Mouse (Mus musculus) heart, embryonic 12.5 days (tissue): ENCODE results near the gene BC016579. TPM values are rescaled to one million over a fixed set of nuclear protein-coding genes. Genes with fewer than 3 reads are reported as not detected.
A peak's percentile ranks its signal among the peaks of the same experiment; 100 is the strongest.

Experiments
- ATAC-seq: fragments of 200-750 bp; cut with Nextera tagmentation; 2 replicates; pipeline ENCODE4 v1.8.0; 2017; ENCODE audit warnings: moderate TSS enrichment, moderate library complexity; ENCODE audit not compliant: insufficient number of reproducible peaks, low FRiP score
- H3K27ac ChIP-seq: fragments of 300-500 bp; sonication (generic); 2 replicates; pipeline ENCODE4 v1.5.1; 2016; ENCODE audit warnings: mild to moderate bottlenecking, moderate library complexity; ENCODE audit not compliant: poor library complexity, severe bottlenecking
- H3K27me3 ChIP-seq: fragments of 300-500 bp; sonication (generic); replicated peaks from 2 replicates; pipeline ENCODE4 v1.6.1; 2016; ENCODE audit warnings: mild to moderate bottlenecking, moderate library complexity
- H3K36me3 ChIP-seq: fragments of 300-500 bp; sonication (generic); 2 replicates; pipeline ENCODE4 v1.6.1; 2016; ENCODE audit warnings: mild to moderate bottlenecking, moderate library complexity
- H3K4me1 ChIP-seq: fragments of 300-500 bp; sonication (generic); replicated peaks from 2 replicates; pipeline ENCODE4 v1.6.1; 2016; ENCODE audit warnings: mild to moderate bottlenecking
- H3K4me2 ChIP-seq: fragments of 300-500 bp; sonication (generic); 2 replicates; pipeline ENCODE4 v1.6.1; 2016; ENCODE audit warnings: mild to moderate bottlenecking, moderate library complexity
- H3K4me3 ChIP-seq: fragments of 300-500 bp; sonication (generic); 2 replicates; pipeline ENCODE4 v1.5.1; 2016; ENCODE audit warnings: mild to moderate bottlenecking
- H3K9ac ChIP-seq: fragments of 300-500 bp; sonication (generic); 2 replicates; pipeline ENCODE4 v1.6.1; 2016; ENCODE audit warnings: mild to moderate bottlenecking, moderate library complexity
- H3K9me3 ChIP-seq: fragments of 300-500 bp; sonication (generic); replicated peaks from 2 replicates; pipeline ENCODE4 v1.6.1; 2016; ENCODE audit warnings: mild to moderate bottlenecking, moderate library complexity
- WGBS: fragments of 180-500 bp; shearing (Covaris S2); methylation state at CpG from one replicate; pipeline ENCODE4 v1.1.7; 2016; 5-methylcytosine and 5-hydroxymethylcytosine counted together
- polyA plus RNA-seq: library from polyadenylated mRNA; unstranded; fragments of >200 nt; fragmentation: Nextera tagmentation; extraction: Ambion mirVana; gene quantifications from 2 replicates; pipeline ENCODE4 v1.2.1, GENCODE M21; 2016

BC016579 gene
- polyA plus RNA-seq, 1 experiment from 2014 or later = 0.31 TPM

DNA sequence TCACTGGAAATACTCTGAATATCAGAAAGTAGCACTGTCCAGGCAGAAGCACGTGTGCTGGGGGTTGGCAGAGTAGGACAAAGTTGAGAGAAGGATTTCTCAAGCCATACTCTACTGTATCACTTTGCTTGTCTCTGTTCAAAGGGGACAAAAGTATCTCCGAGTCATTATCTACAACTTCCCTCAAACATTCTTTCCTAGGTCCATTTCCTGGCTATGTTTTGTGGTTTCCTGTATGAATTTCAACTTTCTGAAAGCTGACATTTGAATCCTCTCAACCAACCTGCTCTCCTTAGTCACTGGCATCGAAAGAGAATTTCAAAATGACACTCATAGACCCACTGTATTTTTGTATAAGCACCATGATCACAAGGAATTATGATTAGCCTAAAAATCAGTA, 14.3 kb upstream of the BC016579 start:
- no peaks in the 10 kb centered on the region for H3K4me1 ChIP-seq
- no peaks in the 10 kb centered on the region for H3K27me3 ChIP-seq
- no peak overlapping the region for H3K4me2 ChIP-seq
- H3K9ac ChIP-seq = no peak overlapping the region
- no peak overlapping the region for H3K4me3 ChIP-seq
- H3K9me3 ChIP-seq = no peaks in the 10 kb centered on the region
- H3K27ac ChIP-seq = no peak overlapping the region
- no peaks in the 10 kb centered on the region for H3K36me3 ChIP-seq
- WGBS = 45% methylated on average over 3 of the region's 3 CpGs
- ATAC-seq = no peak

DNA sequence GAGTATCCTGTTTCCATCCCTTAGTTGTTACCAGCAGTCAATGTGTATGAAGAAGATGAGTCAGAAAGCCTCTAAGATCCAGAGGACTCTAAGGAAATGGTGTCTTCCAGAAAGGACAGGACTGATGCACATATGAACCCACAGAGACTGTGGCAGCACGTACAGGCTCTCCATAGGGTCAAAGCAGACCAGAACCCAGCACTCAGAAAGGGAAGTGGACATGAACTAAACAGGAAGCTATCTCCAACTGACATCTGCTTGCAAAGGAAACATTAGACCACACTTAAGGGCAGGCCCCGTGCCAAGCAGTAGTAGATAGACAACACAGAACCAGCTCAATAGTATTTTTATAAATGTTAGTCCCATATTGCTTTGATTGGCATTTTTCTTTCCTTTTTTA, 12.3 kb upstream of the BC016579 start:
- WGBS = 51% methylated on average over 2 of the region's 2 CpGs
- ATAC-seq = no peak
- H3K27me3 ChIP-seq = no peaks in the 10 kb centered on the region
- no peaks in the 10 kb centered on the region for H3K9me3 ChIP-seq
- no peaks in the 10 kb centered on the region for H3K4me1 ChIP-seq
- no peak overlapping the region for H3K4me3 ChIP-seq
- no peak overlapping the region for H3K4me2 ChIP-seq
- no peak overlapping the region for H3K9ac ChIP-seq
- no peaks in the 10 kb centered on the region for H3K36me3 ChIP-seq
- no peak overlapping the region for H3K27ac ChIP-seq

DNA sequence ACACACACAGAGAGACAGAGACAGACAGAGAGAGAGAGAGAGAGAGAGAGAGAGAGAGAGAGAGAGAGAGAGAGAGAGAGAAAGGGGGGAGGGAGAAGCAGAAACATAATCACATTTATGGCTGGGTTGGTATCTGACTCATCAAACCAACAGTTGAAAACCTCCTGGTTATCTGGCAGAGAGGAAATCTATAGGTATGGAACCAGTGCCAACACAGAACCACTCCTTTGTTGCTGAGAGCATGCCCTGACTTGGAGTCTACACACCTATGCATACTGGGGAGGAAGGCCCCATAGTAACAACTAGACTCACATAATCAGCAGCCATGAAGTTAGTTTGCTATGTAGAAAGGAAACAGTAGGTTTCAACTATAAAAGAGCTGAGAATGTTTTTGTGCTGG, 8.5 kb upstream of the BC016579 start:
- ATAC-seq = no peak
- H3K9me3 ChIP-seq = no peaks in the 10 kb centered on the region
- no peaks in the 10 kb centered on the region for H3K27me3 ChIP-seq
- H3K27ac ChIP-seq = no peak overlapping the region
- H3K4me2 ChIP-seq = no peak overlapping the region
- H3K9ac ChIP-seq = no peak overlapping the region
- H3K4me1 ChIP-seq = no peaks in the 10 kb centered on the region
- no peak overlapping the region for H3K4me3 ChIP-seq
- H3K36me3 ChIP-seq = no peaks in the 10 kb centered on the region

DNA sequence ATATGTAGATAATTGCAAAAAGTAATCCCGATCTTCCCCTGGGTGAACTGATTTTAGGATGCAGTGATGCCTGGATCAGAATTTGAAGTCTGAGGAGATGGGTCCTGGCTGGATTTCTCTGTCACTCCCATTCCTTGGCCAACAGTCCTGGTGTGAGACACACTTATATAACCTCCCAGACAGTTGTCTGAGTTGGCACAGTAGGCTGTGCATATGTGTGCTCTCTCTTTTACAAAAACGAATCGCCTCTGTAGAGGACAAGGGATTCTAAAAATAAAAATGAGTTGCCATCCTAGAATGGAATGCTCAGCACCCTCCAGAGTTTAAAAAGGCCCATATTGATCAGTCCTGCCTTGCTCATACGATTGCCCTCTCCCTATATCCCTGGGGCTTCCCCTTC, 5.7 kb upstream of the BC016579 start:
- Histone ChIP-seq H3K4me2 (no peak overlapping the region), H3K36me3 (no peaks in the 10 kb centered on the region), H3K27ac (no peak overlapping the region), H3K9me3 (no peaks in the 10 kb centered on the region), H3K4me3 (no peak overlapping the region), H3K4me1 (no peaks in the 10 kb centered on the region), H3K9ac (no peak overlapping the region), H3K27me3 (no peaks in the 10 kb centered on the region)
- no peak for ATAC-seq
- 73% methylated on average over 4 of the region's 4 CpGs for WGBS

DNA sequence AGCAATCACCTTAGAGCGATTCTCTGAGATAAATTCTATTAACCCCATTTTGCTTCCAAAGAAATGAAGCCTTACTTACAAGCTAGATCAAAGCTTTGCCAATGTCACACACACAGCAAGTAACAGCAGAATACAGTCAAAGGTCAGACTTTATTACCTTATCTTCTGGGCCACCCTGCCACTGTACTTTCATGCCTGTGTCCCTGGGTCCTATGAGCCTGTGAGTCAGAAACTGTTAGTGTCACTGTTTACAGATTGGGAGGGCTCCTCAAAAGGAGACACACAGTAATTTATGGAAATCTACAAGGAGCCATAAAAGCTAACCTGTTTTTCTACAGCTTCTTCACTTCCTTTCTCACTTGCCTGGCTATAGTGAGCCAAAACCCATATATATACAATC, 4.4 kb upstream of the BC016579 start:
- Histone ChIP-seq H3K36me3 (no peaks in the 10 kb centered on the region), H3K9me3 (no peaks in the 10 kb centered on the region), H3K27ac (no peak overlapping the region), H3K9ac (no peak overlapping the region), H3K27me3 (0 out of 2 replicates have a peak, but pooled peaks cover 4% of the 10 kb centered on the region), H3K4me3 (no peak overlapping the region), H3K4me2 (no peak overlapping the region), H3K4me1 (peaks cover 10% of the 10 kb centered on the region)
- ATAC-seq = no peak
- 83% methylated on average over 1 of the region's 1 CpGs for WGBS

DNA sequence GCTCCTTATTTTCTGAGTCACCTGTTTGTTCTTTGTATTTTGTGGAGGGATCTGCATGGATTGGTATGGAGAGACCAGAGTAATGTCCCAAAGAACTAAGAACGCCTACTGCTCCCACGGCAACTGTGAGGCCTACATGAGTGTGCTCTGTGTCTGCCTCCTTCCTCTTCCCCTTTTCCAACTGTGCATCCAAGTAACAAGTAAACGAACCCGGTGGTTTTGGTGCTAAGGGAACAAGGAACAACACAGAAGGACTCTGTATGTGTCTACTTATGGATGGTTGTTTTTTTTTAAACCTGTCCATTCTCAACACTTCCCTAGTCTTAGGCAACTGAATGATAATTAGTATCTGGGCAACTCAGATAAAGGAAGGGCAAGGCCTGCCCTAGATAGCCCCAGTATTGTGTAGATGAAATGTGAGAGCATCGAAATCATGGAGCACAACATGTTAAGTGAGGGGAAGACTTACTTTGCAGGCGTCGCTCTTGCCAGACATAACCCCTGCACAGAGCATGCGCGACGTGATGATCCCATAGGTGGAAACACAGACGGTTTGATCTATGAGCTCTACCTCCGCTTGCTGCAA, 3.8 kb upstream of the BC016579 start:
- H3K9ac ChIP-seq = no peak overlapping the region
- H3K4me3 ChIP-seq = no peak overlapping the region
- ATAC-seq = no peak
- H3K9me3 ChIP-seq = no peaks in the 10 kb centered on the region
- no peak overlapping the region for H3K27ac ChIP-seq
- 85% methylated on average over 12 of the region's 12 CpGs for WGBS
- no peak overlapping the region for H3K4me2 ChIP-seq
- peaks cover 16% of the 10 kb centered on the region for H3K4me1 ChIP-seq
- H3K27me3 ChIP-seq = 0 out of 2 replicates have a peak, but pooled peaks cover 4% of the 10 kb centered on the region
- no peaks in the 10 kb centered on the region for H3K36me3 ChIP-seq

DNA sequence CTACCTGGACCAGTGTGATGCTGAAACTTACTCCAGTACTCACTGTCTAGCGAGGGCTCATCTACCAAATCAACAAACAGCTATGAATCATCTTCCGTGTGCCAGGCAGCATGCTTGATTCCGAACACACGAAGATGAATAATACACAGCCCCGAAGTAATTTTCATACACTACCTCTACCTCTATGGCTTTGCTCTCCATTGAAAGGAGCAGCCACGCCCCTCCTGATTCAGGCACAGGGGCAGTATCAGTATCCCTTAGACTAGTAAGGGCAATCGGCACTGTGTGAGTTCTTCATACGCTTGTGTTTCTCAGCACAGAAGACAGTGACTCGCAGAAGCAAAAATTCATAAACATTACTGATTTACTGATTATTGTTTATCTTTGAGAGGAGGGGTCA, 597 bp upstream of the BC016579 start:
- Histone ChIP-seq H3K27ac (no peak overlapping the region), H3K9me3 (no peaks in the 10 kb centered on the region), H3K4me3 (peak overlapping the region; percentile 47; the same call in 1 of the 2 replicates), H3K4me1 (peaks cover 16% of the 10 kb centered on the region), H3K4me2 (peak overlapping the region; percentile 95), H3K27me3 (0 out of 2 replicates have a peak, but pooled peaks cover 4% of the 10 kb centered on the region), H3K9ac (no peak overlapping the region; the same call in 1 of the 2 replicates), H3K36me3 (no peaks in the 10 kb centered on the region)
- 68% methylated on average over 9 of the region's 9 CpGs for WGBS
- no peak for ATAC-seq

DNA sequence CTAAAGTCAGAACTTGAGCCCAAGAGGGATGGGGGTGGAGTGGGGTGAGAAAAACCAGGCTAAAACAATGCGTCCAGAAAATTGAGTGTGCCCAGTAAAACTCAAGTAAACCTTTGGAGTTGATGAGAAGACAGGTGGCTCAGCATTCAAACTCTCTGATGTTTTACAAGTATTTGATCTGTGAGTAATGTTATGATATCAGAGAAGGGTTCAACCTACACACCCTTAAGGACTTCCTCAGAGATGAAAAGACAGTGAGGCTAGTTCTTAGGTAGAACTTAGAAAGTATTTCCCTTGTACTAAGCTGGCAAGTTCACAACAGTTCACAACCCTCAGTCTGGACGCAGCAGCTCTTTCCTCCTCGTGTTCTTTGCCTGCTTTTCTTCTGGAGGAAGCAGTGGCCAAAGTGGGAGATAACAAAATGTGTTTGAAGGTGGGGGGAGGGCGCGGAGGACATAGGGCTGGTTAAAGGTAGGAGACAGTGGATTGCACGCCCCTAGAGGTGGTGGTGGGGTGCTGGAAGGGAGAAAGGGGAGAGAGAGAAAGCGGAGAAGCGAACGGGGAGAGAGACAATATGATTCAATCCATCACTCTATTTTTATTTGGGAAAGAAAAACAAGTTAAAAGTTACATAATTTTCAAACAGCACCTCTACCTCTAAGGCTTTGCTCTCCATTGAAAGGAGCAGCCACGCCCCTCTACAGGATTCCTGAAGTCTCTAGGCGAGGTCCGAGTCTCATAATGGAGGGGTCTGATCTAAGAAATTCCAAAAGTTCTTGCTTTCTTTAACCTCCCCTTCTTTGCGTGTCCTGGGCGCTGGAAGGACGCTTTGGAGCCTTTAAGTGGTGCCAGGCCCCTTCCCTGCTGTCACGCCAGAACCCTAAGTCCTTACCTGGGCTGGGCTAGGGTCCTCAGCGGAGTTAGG, 597 bp downstream of the BC016579 start:
- Histone ChIP-seq H3K36me3 (no peaks in the 10 kb centered on the region), H3K9me3 (no peaks in the 10 kb centered on the region), H3K27ac (no peak overlapping the region), H3K4me3 (peak overlapping the region; percentile 47), H3K9ac (peak overlapping the region; percentile 61; the same call in 1 of the 2 replicates), H3K27me3 (0 out of 2 replicates have a peak, but pooled peaks cover 4% of the 10 kb centered on the region), H3K4me1 (peaks cover 16% of the 10 kb centered on the region), H3K4me2 (peak overlapping the region; percentile 95)
- WGBS = 6% methylated on average over 17 of the region's 17 CpGs
- no peak for ATAC-seq

DNA sequence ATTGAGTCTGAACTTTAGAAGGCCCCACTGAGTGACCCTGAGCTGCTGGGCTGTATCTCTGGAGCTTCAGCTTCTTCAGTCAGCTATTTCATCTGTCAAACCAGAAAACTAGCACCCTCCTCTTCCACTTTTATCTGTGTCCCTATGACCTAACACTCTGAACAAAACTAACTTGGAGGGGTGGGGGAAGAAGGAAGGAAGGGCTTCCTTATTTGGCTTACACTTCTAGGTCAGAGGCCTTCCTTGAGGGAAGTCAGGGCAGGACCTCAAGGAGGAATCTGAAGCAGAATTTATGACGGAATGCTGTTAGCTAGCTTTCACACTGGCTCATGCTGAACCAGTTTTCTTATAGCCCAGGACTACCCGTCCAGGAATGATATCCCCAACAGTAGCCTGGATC, 2.4 kb downstream of the BC016579 start:
- peaks cover 16% of the 10 kb centered on the region for H3K4me1 ChIP-seq
- no peak overlapping the region for H3K27ac ChIP-seq
- H3K9me3 ChIP-seq = no peaks in the 10 kb centered on the region
- WGBS = 41% methylated on average over 2 of the region's 2 CpGs
- H3K36me3 ChIP-seq = no peaks in the 10 kb centered on the region
- no peak overlapping the region for H3K9ac ChIP-seq
- 0 out of 2 replicates have a peak, but pooled peaks cover 4% of the 10 kb centered on the region for H3K27me3 ChIP-seq
- ATAC-seq = 0 out of 2 replicates have a peak, but pooled peaks have one; percentile 25
- no peak overlapping the region for H3K4me2 ChIP-seq
- no peak overlapping the region for H3K4me3 ChIP-seq

DNA sequence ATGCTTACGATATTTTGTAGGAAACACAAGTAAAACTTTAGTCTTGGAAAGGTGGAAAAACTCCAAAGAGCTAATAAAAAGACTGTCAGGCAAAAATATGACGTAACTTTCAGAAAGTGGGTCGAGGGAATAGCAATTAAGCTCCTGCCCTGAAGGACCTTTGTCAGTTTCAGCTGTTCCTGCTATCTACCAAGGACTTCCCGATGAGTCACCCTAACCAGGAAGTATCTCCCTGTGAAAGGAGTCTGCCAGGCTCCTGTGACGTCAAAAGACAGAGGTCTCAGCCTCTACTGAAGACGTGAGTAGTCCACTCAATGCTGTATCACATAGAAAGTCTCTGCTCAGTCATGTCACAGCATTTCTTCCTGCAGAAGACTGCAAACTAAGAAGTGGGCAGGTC, 9.5 kb downstream of the BC016579 start:
- ATAC-seq = peak; percentile 48; the same call in 1 of the 2 replicates
- no peak overlapping the region for H3K4me3 ChIP-seq
- 48% methylated on average over 6 of the region's 6 CpGs for WGBS

DNA sequence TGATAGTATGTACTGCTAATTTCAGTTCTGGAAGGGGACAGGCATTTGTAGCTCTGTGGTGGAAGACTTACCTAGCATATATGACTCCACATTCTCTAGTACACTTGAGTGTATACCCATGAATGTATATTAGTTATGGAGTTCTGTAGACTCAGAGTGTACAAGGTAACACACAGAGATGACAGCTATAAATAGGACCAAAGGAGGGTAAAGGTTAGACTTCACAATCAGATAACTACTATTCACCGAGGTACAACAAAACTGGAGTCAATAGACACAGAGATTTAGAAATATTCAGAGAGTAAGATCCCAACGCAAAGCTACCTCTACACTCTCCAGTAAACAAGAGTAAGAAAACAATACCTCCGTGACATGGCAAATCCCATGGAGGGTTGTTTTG, 9.9 kb downstream of the BC016579 start:
- Histone ChIP-seq H3K27ac (no peak overlapping the region), H3K4me3 (no peak overlapping the region), H3K9me3 (no peaks in the 10 kb centered on the region), H3K27me3 (no peaks in the 10 kb centered on the region), H3K9ac (no peak overlapping the region), H3K4me1 (peaks cover 7% of the 10 kb centered on the region; the same call in 1 of the 2 replicates), H3K4me2 (no peak overlapping the region), H3K36me3 (no peaks in the 10 kb centered on the region)
- 82% methylated on average over 3 of the region's 3 CpGs for WGBS
- no peak for ATAC-seq

More for the DNA sequence above, 9.5 kb downstream of the BC016579 start:
- Histone ChIP-seq H3K27ac (no peak overlapping the region), H3K36me3 (no peaks in the 10 kb centered on the region), H3K9ac (no peak overlapping the region), H3K4me2 (no peak overlapping the region), H3K27me3 (no peaks in the 10 kb centered on the region), H3K9me3 (no peaks in the 10 kb centered on the region), H3K4me1 (peaks cover 7% of the 10 kb centered on the region; the same call in 1 of the 2 replicates)
